Mouse (Mus musculus): ENCODE results near the gene Styxl1. TPM values are rescaled to one million over a fixed set of nuclear protein-coding genes. Genes with fewer than 3 reads are reported as not detected.

The Styxl1 gene
- total RNA-seq, 2 experiments from 2014 or later, result 0.27 to 0.73 TPM

- DNase-seq, result no peak
These were observed 13.2 kb downstream of the Styxl1 start for GRCm38 (mm10) chr5:135764971-135765370.

GRCm38 (mm10) chr5:135763526-135763925, 14.7 kb downstream of the Styxl1 start:
- peak; percentile 86 for DNase-seq

GRCm38 (mm10) chr5:135761881-135762280, 16.3 kb downstream of the Styxl1 start:
- peak; percentile 68 for DNase-seq

DNA sequence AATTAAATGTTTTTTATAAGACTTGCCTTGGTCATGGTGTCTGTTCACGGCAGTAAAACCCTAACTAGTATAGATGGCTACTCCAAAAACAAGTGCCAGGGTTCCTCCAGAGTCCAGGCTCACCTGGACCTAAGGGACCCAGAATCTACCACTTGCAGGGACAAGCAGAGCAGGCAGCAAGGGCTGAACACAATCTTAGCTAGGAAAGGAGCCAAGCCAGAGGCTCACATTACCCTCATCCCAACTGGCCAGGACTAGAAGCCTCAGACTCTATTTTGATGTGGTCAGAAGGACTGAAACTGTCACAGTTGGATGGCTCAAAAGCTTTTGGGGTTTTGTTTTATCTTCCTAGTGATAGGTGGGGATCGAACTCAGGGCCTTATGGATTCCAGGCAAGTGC, 26.6 kb downstream of the Styxl1 start:
- no peak for DNase-seq

GRCm38 (mm10) chr5:135751041-135751440, 27.1 kb downstream of the Styxl1 start:
- DNase-seq, result no peak

- DNase-seq, result no peak
These were observed 33.4 kb downstream of the Styxl1 start for GRCm38 (mm10) chr5:135744742-135745141.

DNA sequence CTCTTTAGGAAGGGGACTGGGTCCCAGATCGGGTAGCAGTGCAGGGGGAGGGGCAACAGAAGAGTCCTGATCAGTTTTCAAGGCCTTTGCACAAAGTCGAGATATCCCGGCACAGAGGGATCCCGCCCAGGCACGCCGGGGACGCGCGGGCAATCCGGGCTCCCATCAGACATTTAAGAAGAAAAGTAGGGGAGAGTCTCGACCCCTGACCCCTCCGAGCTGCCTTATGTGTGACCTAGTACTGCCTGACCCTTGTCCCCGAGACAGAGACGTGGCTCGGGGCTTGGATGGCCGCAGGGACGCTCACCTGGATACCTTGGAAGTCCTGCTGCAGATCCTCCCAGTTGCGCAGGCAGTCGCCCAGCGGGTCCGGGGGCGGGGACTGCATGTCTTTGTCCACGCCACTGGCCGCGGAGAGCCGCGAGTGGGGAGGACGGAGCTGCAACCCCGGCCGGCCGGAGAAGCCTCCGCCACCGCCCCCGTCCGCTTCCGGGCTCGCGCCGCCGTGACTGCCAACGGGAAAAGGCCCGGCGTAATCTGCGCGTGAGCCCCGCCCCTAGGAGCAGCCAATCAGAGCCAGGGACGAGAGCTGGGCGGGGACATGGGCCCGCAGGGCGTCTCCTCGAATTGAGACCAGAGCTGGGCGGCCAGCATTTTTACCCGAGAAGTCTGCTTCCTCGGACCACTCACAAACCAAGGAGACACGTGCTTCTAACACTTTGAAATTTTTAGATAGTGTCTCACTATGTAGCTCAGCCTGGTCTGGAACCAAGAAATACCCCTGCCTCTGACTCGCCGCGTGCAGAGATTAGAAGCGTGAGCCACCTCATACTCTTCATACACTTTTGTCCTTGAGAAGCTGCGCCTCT, 34.2 kb downstream of the Styxl1 start, which contains the start of gene Tmem120a:
Gene Tmem120a, minus strand, starts transcription at position 708 of the 869 bp plus-strand sequence.
- peak; percentile 98 for DNase-seq

GRCm38 (mm10) chr5:135742941-135743740, 35.0 kb downstream of the Styxl1 start:
- DNase-seq, result peak; percentile 47

- peak; percentile 50 for DNase-seq
These were observed 36.0 kb downstream of the Styxl1 start for GRCm38 (mm10) chr5:135742156-135742555.

DNA sequence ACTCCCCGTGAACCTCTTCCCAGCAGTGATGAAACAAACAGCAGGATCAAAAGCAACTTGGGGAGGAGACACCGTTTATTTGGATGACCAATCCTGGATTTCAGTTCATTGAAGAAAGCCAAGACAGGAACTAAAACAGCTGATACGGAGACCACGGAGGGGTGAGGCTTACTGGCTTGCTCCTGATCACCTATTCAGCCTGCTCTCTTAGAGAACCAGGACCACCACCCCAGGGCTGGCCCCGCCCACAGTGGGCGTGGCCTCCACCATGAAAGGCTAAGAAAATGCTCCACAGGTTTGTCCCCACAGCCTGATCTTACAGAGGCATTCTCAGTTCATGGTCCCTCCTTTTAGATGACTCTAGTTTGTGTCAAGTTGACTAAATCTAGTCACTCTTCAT, 39.9 kb downstream of the Styxl1 start:
- DNase-seq, result no peak

DNA sequence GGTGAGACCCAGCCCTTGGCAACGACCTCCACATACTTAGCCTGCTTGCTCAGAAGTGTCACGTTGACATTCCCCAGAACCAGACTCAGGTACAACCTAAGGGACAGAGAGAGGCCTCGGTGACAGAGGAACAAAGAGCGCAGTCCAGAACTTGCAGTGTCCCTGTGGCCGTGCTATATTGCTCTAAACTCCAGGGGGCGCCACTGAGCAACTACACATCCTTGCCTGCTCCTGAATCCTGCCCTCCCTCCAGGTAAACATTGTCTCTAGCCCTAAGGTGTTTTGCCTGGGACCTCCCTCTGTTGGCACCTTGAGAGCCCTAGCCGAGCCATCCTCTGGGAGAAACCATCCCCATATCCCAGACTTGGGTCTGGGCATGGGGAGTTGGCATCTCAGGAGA, 41.0 kb downstream of the Styxl1 start:
- DNase-seq, result no peak

DNA sequence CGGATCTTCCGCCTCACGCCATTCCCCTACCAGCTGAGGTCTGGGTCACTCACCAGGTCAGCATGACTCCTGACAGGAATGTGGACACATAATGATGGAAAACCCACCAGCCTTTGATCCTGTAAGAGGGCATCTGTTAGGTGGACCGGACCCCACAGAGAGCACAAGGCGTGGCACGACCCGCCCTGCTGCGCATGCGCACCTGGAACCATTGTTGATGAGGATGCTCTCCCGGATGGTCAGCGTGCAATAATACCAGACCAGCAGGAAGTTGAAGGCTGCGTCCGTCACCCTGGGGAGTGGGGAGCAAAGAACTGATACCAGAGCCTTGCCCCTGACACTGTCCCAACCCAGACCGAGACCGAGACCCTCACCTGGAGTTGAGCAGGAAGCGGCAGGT, 41.6 kb downstream of the Styxl1 start:
- no peak for DNase-seq

DNA sequence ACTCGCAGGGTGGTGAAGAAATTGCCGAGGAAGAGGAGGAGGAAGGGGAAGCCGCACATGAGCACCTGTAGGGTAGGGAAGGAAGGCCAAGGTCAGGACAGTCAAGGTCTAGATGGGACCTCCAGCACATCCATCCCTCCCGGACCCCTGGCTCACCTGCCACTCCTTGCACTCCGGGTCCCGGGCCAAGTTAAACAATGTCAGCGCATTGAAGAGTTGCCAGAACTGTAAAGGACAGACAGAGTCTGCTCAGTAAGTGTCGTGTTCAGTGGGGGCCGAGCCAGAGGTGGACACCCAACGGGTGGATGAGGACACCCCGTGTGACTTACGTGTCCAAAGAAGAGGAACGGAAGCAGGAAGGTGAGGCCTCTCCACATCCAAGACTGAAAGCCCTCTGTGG, 42.4 kb downstream of the Styxl1 start:
- no peak for DNase-seq

- no peak for DNase-seq
These were observed 44.0 kb downstream of the Styxl1 start for GRCm38 (mm10) chr5:135734057-135734680.

DNA sequence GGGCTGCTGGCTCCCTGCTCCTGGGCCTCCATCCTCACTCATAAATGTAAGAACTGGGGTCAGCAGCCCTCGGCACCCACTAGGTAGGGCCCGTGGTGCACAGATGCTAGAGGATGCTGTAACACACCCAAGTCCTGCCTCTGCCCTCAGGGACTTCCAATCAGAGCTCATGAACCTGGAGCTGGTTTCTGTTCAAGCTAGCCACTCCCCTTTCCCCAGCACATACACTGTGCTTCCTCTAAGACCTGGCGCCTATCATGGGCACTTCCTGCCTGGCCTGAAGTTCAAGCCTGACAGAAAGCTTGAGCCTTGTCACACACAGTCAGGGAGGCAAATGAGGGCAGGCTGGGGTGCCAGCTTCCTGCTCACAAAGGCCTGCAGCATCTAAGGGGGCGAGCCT, 45.1 kb downstream of the Styxl1 start:
- DNase-seq, result no peak

DNA sequence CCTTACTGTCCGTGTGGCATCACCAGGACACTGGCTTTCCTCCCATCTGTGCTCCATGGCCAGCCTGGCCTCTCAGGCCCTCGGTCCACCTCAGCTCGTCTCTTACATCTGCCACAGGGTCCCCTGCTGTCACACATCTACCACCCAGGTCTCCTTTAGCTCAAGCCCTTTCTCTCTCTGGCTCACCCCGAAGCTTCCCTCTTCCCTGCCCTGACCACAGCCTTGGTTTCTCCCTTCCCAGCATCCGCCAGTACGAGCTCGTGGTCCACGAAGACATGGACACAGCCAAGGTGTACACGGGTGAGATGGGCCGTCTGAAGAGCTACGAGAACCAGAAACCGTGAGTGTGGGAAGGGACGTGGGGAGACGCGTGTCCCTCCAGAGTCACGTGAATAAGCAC, 46.9 kb downstream of the Styxl1 start:
- no peak for DNase-seq

- no peak for DNase-seq
These were observed 47.3 kb downstream of the Styxl1 start for GRCm38 (mm10) chr5:135730916-135731315.

GRCm38 (mm10) chr5:135730278-135730677, 47.9 kb downstream of the Styxl1 start:
- DNase-seq, result no peak

GRCm38 (mm10) chr5:135729351-135729750, 48.8 kb downstream of the Styxl1 start:
- DNase-seq, result no peak

- DNase-seq, result no peak
These were observed 49.8 kb downstream of the Styxl1 start for GRCm38 (mm10) chr5:135728361-135728760.

- no peak for DNase-seq
These were observed 50.3 kb downstream of the Styxl1 start for GRCm38 (mm10) chr5:135727871-135728270.

- DNase-seq, result peak; percentile 74
These were observed 51.4 kb downstream of the Styxl1 start for GRCm38 (mm10) chr5:135726641-135727346.

All from adrenal gland, postnatal 10 days (tissue).